Mouse (Mus musculus): Measurements from ENCODE around the gene 1500009L16Rik. TPM values are rescaled to one million over a fixed set of nuclear protein-coding genes. Genes with fewer than 3 reads are reported as not detected.

Gene 1500009L16Rik
- polyA plus RNA-seq, 1 experiment from 2014 or later, result 46.6 TPM

DNA sequence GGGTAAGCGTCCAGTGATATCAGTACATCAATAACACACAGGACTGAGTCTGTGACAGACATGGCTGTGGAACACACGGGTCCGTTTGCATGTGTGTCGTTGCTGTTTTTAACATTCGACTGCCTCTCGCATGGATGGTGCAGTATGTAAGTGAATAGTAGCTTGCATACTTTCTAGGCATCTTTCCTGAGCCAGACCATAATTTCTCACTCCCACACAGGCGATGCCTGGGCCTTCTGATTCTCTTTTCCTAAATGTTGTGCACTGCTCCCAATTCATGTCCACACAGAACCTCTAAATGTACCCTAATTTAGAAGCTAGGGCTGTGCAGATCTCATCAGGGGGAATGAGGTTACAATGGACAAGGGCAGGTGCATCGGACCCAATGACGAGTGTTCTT is 54.6 kb downstream of the 1500009L16Rik start:
- DNase-seq (ENCODE audit: low spot score), result no peak
- Histone ChIP-seq H3K36me3 (no peaks in the 10 kb centered on the region), H3K4me3 (no peak overlapping the region), H3K9me3 (replicated peaks) (no peaks in the 10 kb centered on the region), H3K27me3 (ENCODE audit: low read depth, poor library complexity, severe bottlenecking) (no peaks in the 10 kb centered on the region), H3K27ac (no peak overlapping the region), H3K4me1 (no peaks in the 10 kb centered on the region)
- 92% methylated on average over 9 of the region's 9 CpGs for WGBS

DNA sequence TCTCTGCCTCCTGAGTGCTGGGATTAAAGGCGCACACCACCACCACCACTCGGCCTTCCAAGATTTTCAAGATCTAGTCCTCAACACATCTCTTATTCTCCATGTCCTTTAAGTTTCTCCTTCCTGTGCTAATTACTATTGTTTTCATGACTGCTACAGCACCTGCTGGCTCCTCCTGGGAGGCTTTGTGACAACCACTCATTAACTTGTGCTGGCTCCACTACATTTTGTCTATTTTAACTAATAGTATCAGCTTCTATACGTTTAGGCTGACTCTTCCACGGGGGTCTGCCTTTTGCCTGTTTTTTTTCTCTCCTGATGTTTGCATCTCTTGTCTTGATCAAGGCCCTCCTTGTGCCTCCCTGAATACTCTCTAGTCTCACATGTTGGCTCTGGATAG is 59.2 kb downstream of the 1500009L16Rik start:
- no peaks in the 10 kb centered on the region for H3K9me3 ChIP-seq (replicated peaks)
- no peak overlapping the region for H3K27ac ChIP-seq
- WGBS, result 90% methylated on average over 4 of the region's 4 CpGs
- no peaks in the 10 kb centered on the region for H3K27me3 ChIP-seq (ENCODE audit: low read depth, poor library complexity, severe bottlenecking)
- no peaks in the 10 kb centered on the region for H3K36me3 ChIP-seq
- 0 out of 2 replicates have a peak, but pooled peaks cover 4% of the 10 kb centered on the region for H3K4me1 ChIP-seq
- no peak for DNase-seq (ENCODE audit: low spot score)
- H3K4me3 ChIP-seq, result no peak overlapping the region

- WGBS, result 92% methylated on average over 10 of the region's 10 CpGs
- Histone ChIP-seq H3K27ac (no peak overlapping the region), H3K4me1 (0 out of 2 replicates have a peak, but pooled peaks cover 4% of the 10 kb centered on the region), H3K36me3 (no peaks in the 10 kb centered on the region), H3K4me3 (no peak overlapping the region), H3K27me3 (ENCODE audit: low read depth, poor library complexity, severe bottlenecking) (no peaks in the 10 kb centered on the region), H3K9me3 (replicated peaks) (no peaks in the 10 kb centered on the region)
- DNase-seq (ENCODE audit: low spot score), result no peak
Measured at GRCm38 (mm10) chr10:83782371-83783120, 59.9 kb downstream of the 1500009L16Rik start.

- Histone ChIP-seq H3K4me3 (no peak overlapping the region), H3K27ac (no peak overlapping the region), H3K27me3 (ENCODE audit: low read depth, poor library complexity, severe bottlenecking) (no peaks in the 10 kb centered on the region), H3K9me3 (replicated peaks) (no peaks in the 10 kb centered on the region), H3K4me1 (0 out of 2 replicates have a peak, but pooled peaks cover 4% of the 10 kb centered on the region), H3K36me3 (no peaks in the 10 kb centered on the region)
- 39% methylated on average over 5 of the region's 5 CpGs for WGBS
- DNase-seq (ENCODE audit: low spot score), result peak; percentile 53
Measured at GRCm38 (mm10) chr10:83785003-83785402, 62.3 kb downstream of the 1500009L16Rik start.

DNA sequence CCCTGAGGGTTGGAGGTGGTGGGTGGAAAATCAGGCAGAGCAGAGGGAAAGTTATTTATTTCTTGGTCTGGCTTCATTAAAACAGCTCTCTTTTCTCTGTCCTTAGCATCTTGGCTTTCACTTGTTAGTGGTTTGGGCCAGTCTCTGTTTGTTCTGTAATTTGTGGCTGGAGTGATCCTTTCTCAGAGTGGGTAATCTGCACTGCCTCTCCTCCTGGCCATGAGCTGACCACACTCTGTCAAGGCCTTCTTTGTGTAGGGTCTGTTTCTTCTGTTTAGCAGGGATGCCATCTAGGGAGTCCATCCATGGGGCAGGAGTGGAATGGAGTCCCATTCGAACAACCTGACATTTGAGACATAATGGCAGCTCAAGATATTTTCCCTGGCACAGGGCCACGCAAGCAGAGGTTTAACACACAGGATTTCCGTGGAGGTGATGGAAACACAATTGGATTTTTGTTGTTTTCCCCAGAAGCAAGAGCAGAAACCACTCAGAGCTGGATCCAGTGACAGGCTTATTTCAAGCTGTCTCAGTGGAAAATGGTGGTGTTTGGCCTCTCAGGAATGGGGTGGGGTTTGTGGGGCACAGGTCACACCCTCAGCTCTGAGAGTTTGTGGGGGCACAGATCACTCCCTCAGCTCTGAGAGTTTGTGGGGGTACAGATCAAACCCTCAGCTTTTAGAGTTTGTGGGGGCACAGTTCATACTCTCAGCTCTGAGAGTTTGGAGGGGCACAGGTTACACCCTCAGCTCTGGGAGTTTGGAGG is 63.1 kb downstream of the 1500009L16Rik start:
- Histone ChIP-seq H3K9me3 (replicated peaks) (no peaks in the 10 kb centered on the region), H3K4me1 (0 out of 2 replicates have a peak, but pooled peaks cover 4% of the 10 kb centered on the region), H3K4me3 (no peak overlapping the region), H3K27me3 (ENCODE audit: low read depth, poor library complexity, severe bottlenecking) (no peaks in the 10 kb centered on the region), H3K27ac (no peak overlapping the region), H3K36me3 (no peaks in the 10 kb centered on the region)
- WGBS, result 86% methylated on average over 3 of the region's 3 CpGs
- no peak for DNase-seq (ENCODE audit: low spot score)

GRCm38 (mm10) chr10:83795088-83795487 is 72.4 kb downstream of the 1500009L16Rik start:
- Histone ChIP-seq H3K27me3 (ENCODE audit: low read depth, poor library complexity, severe bottlenecking) (no peaks in the 10 kb centered on the region), H3K4me3 (no peak overlapping the region), H3K4me1 (no peaks in the 10 kb centered on the region), H3K9me3 (replicated peaks) (no peaks in the 10 kb centered on the region), H3K36me3 (no peaks in the 10 kb centered on the region), H3K27ac (no peak overlapping the region)
- no peak for DNase-seq (ENCODE audit: low spot score)

GRCm38 (mm10) chr10:83795500-83795899 is 72.8 kb downstream of the 1500009L16Rik start:
- 94% methylated on average over 4 of the region's 4 CpGs for WGBS
- Histone ChIP-seq H3K27me3 (ENCODE audit: low read depth, poor library complexity, severe bottlenecking) (no peaks in the 10 kb centered on the region), H3K36me3 (no peaks in the 10 kb centered on the region), H3K9me3 (replicated peaks) (no peaks in the 10 kb centered on the region), H3K27ac (no peak overlapping the region), H3K4me3 (no peak overlapping the region), H3K4me1 (no peaks in the 10 kb centered on the region)
- DNase-seq (ENCODE audit: low spot score), result no peak

- Histone ChIP-seq H3K27ac (no peak overlapping the region), H3K9me3 (replicated peaks) (no peaks in the 10 kb centered on the region), H3K36me3 (no peaks in the 10 kb centered on the region), H3K4me3 (no peak overlapping the region), H3K4me1 (peaks cover 22% of the 10 kb centered on the region), H3K27me3 (ENCODE audit: low read depth, poor library complexity, severe bottlenecking) (no peaks in the 10 kb centered on the region)
- DNase-seq (ENCODE audit: low spot score), result no peak
- 90% methylated on average over 6 of the region's 6 CpGs for WGBS
Measured at GRCm38 (mm10) chr10:83804021-83804420, 81.4 kb downstream of the 1500009L16Rik start.

DNA sequence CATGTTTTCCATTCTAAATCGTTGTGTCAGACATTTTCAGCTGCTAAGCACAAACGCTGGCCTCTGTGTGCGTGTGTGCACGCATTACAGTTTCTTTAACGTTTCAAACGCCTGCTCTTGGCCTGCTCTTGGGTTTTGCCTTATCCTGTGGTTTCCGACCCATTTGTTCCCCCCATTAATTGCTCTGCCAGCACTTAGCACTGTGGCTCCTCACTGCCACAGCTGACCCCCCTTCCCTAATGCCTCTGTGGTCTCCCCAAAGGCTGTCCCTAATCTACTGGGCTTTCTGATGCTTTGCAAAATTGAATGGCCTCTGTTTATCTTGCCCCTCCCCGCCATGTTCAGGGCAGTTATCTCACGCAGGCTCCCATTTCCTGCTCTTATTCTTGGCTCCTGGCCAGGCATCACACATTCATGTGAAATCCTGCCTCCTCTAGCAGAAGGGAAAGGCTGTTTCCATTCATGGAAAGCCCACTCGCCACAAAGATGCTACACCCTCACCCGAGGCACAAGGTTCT is 82.6 kb downstream of the 1500009L16Rik start:
- Histone ChIP-seq H3K36me3 (no peaks in the 10 kb centered on the region), H3K4me3 (no peak overlapping the region), H3K27ac (peak overlapping the region; percentile 37; the same call in 1 of the 2 replicates), H3K9me3 (replicated peaks) (no peaks in the 10 kb centered on the region), H3K4me1 (peaks cover 22% of the 10 kb centered on the region), H3K27me3 (ENCODE audit: low read depth, poor library complexity, severe bottlenecking) (no peaks in the 10 kb centered on the region)
- 49% methylated on average over 11 of the region's 11 CpGs for WGBS
- no peak for DNase-seq (ENCODE audit: low spot score)

DNA sequence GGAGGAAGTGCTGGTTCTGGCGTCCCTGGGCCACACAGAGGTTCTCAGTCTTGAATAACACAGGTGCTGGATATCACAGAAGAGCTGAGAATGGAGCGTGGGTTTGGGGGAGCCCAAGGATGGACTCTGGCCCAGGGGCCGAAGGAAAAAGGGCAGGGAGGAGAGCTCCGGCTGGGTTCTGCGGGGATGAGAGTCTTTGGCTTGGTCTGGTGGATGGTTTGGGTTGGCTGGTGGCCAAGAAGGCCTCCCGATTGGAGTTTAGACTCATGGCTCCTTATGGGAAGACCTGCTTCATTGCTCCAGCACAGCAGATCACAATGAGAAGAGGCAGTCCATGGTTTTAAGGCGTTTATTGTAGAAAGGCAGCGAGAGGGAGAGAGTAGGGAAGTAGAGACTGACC is 84.6 kb downstream of the 1500009L16Rik start:
- H3K4me1 ChIP-seq, result peaks cover 22% of the 10 kb centered on the region
- no peak for DNase-seq (ENCODE audit: low spot score)
- H3K27ac ChIP-seq, result 0 out of 2 replicates have a peak overlapping the region, but pooled peaks have one; percentile 33
- 92% methylated on average over 8 of the region's 8 CpGs for WGBS
- H3K4me3 ChIP-seq, result no peak overlapping the region
- no peaks in the 10 kb centered on the region for H3K27me3 ChIP-seq (ENCODE audit: low read depth, poor library complexity, severe bottlenecking)
- no peaks in the 10 kb centered on the region for H3K36me3 ChIP-seq
- no peaks in the 10 kb centered on the region for H3K9me3 ChIP-seq (replicated peaks)

Other genes starting within 250 kb of the 1500009L16Rik start
- gene Aldh1l2, start 188.7 kb upstream of the 1500009L16Rik start, polyA plus RNA-seq (2016; fragmentation: Nextera tagmentation; extraction: Ambion mirVana), result 0.87 and 0.90 TPM in 2 replicates
- gene Washc4, start 179.1 kb upstream of the 1500009L16Rik start, polyA plus RNA-seq (2016; fragmentation: Nextera tagmentation; extraction: Ambion mirVana), result 31.2 and 32.3 TPM in 2 replicates
- 28.7 and 41.0 TPM in 2 replicates for gene Appl2, start 74.1 kb upstream of the 1500009L16Rik start, polyA plus RNA-seq (2016; fragmentation: Nextera tagmentation; extraction: Ambion mirVana)

Measured in limb, embryonic 10.5 days (tissue).